Mouse (Mus musculus): ENCODE data around the gene Robo2.

- TF ChIP-seq CTCF (conservative IDR thresholded peaks at IDR 0.05; ENCODE audit: low read length) (no peak), NANOG (IDR thresholded peaks at IDR 0.05; ENCODE audit: borderline replicate concordance, low read length) (no peak)
These were observed 339.0 kb downstream of the Robo2 start for GRCm38 (mm10) chr16:74072671-74073070.

All from E14TG2a.4 (cell line).